Mouse (Mus musculus) heart, embryonic 14.5 days (tissue): Measurements from ENCODE around the gene Lin54. TPM values are rescaled to one million over a fixed set of nuclear protein-coding genes. Genes with fewer than 3 reads are reported as not detected.
A peak's percentile ranks its signal among the peaks of the same experiment; 100 is the strongest.

Source experiments
- ATAC-seq: fragments of 200-750 bp; cut with Nextera tagmentation; 2 replicates; pipeline ENCODE4 v1.8.0; 2017; ENCODE audit warnings: low read depth, moderate TSS enrichment; ENCODE audit not compliant: insufficient number of reproducible peaks, insufficient read depth, low FRiP score
- H3K27ac ChIP-seq, 2 experiments: fragments of 200-500 bp in 1 of 2; fragments of 300-500 bp in 1 of 2; sonication (generic) in 1 of 2; replicated peaks in 1 of 2; 2 replicates each; pipeline ENCODE4 v1.5.1; 2012 to 2014; ENCODE audit warnings: low read depth in 2 of 2, low read length in 2 of 2, control low read depth in 1 of 2, mild to moderate bottlenecking in 1 of 2, mixed read lengths in 1 of 2; ENCODE audit not compliant: control insufficient read depth in 1 of 2, insufficient read depth in 1 of 2
- H3K27me3 ChIP-seq: fragments of 300-500 bp; sonication (generic); 2 replicates; pipeline ENCODE4 v1.6.1; 2014; ENCODE audit warnings: mild to moderate bottlenecking, low read length, control low read depth; ENCODE audit not compliant: control insufficient read depth, insufficient read depth
- H3K36me3 ChIP-seq: fragments of 300-500 bp; sonication (generic); 2 replicates; pipeline ENCODE4 v1.6.1; 2014; ENCODE audit warnings: mild to moderate bottlenecking, control low read depth, low read length, mixed read lengths; ENCODE audit not compliant: control insufficient read depth, insufficient read depth
- H3K4me1 ChIP-seq, 2 experiments: fragments of 200-500 bp in 1 of 2; fragments of 300-500 bp in 1 of 2; sonication (generic) in 1 of 2; 2 replicates each; pipeline ENCODE4 v1.6.1; 2012 to 2014; ENCODE audit warnings: low read length in 2 of 2, control low read depth in 1 of 2, mixed read lengths in 1 of 2; ENCODE audit not compliant: control insufficient read depth in 2 of 2, insufficient read depth in 2 of 2
- H3K4me2 ChIP-seq: fragments of 300-500 bp; sonication (generic); 2 replicates; pipeline ENCODE4 v1.6.1; 2014; ENCODE audit warnings: mild to moderate bottlenecking, low read length
- H3K4me3 ChIP-seq, 2 experiments: fragments of 200-500 bp in 1 of 2; fragments of 300-500 bp in 1 of 2; sonication (generic) in 1 of 2; 2 replicates each; pipeline ENCODE4 v1.5.1; 2012 to 2014; ENCODE audit warnings: low read length in 2 of 2, mild to moderate bottlenecking in 2 of 2, control low read depth in 1 of 2, low read depth in 1 of 2, moderate library complexity in 1 of 2; ENCODE audit not compliant: control insufficient read depth in 1 of 2, insufficient read depth in 1 of 2
- H3K9ac ChIP-seq: fragments of 300-500 bp; sonication (generic); 2 replicates; pipeline ENCODE4 v1.6.1; 2014; ENCODE audit warnings: mild to moderate bottlenecking, low read length
- H3K9me3 ChIP-seq: fragments of 300-500 bp; sonication (generic); 2 replicates; pipeline ENCODE4 v1.6.1; 2016; ENCODE audit warnings: low read length, control low read depth; ENCODE audit not compliant: control insufficient read depth
- WGBS: fragments of 180-500 bp; shearing (Covaris S2); extraction: QIAGEN DNeasy Blood & Tissue Kit; methylation state at CpG from one replicate; pipeline ENCODE4 v1.1.7; 2014; 5-methylcytosine and 5-hydroxymethylcytosine counted together
- polyA plus RNA-seq: library from polyadenylated mRNA; unstranded; fragments of >200 nt; fragmentation: Nextera tagmentation; extraction: Ambion mirVana; gene quantifications from 2 replicates; pipeline ENCODE4 v1.2.1, GENCODE M21; 2014

The Lin54 gene
- polyA plus RNA-seq, 1 experiment from 2014 or later = 13.6 TPM

DNA sequence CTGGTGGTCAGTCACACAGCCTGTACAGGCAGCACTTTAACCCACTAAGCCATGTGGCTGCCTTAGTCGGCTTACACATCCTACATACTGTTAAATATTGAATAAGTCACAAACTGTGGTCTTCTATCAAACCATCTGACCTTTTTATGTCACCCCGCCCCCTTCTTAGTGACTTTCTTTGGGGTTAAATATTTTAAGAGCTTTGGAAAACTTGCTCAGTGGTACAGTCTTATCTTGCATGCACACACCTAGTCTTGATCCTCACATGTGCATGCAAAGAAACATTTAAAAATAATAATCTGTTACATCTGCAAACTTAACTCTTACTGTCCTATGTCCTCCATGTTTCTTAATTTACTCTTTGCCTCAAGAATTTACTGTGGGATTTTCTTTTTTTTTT, 38.1 kb downstream of the Lin54 start:
- H3K9ac ChIP-seq = no peak overlapping the region
- no peaks in the 10 kb centered on the region for H3K9me3 ChIP-seq
- H3K4me3 ChIP-seq = no peak overlapping the region
- H3K27me3 ChIP-seq = no peaks in the 10 kb centered on the region
- H3K4me1 ChIP-seq = no peaks in the 10 kb centered on the region
- H3K36me3 ChIP-seq = peaks cover 34% of the 10 kb centered on the region
- H3K4me2 ChIP-seq = no peak overlapping the region
- no peak for ATAC-seq
- 92% methylated on average over 2 of the region's 2 CpGs for WGBS
- no peak overlapping the region for H3K27ac ChIP-seq

GRCm38 (mm10) chr5:100461526-100461925, 38.9 kb downstream of the Lin54 start:
- H3K9me3 ChIP-seq = no peaks in the 10 kb centered on the region
- WGBS = 94% methylated on average over 9 of the region's 9 CpGs

GRCm38 (mm10) chr5:100459468-100459867, 41.0 kb downstream of the Lin54 start:
- Histone ChIP-seq H3K4me3 (no peak overlapping the region), H3K27ac (no peak overlapping the region), H3K36me3 (peaks cover 43% of the 10 kb centered on the region), H3K27me3 (no peaks in the 10 kb centered on the region), H3K4me1 (no peaks in the 10 kb centered on the region), H3K4me2 (no peak overlapping the region), H3K9me3 (no peaks in the 10 kb centered on the region), H3K9ac (no peak overlapping the region)
- ATAC-seq = no peak
- WGBS = 92% methylated on average over 5 of the region's 5 CpGs

More at GRCm38 (mm10) chr5:100461526-100461925, 38.9 kb downstream of the Lin54 start:
- Histone ChIP-seq H3K27me3 (no peaks in the 10 kb centered on the region), H3K27ac (no peak overlapping the region), H3K4me1 (no peaks in the 10 kb centered on the region), H3K36me3 (peaks cover 37% of the 10 kb centered on the region), H3K4me2 (no peak overlapping the region), H3K9ac (no peak overlapping the region), H3K4me3 (no peak overlapping the region)
- no peak for ATAC-seq

GRCm38 (mm10) chr5:100451871-100452270, 48.6 kb downstream of the Lin54 start:
- no peaks in the 10 kb centered on the region for H3K9me3 ChIP-seq
- no peaks in the 10 kb centered on the region for H3K4me1 ChIP-seq
- no peak overlapping the region for H3K27ac ChIP-seq
- 93% methylated on average over 2 of the region's 2 CpGs for WGBS
- H3K27me3 ChIP-seq = no peaks in the 10 kb centered on the region
- no peak overlapping the region for H3K4me2 ChIP-seq
- H3K4me3 ChIP-seq = no peak overlapping the region
- no peak for ATAC-seq
- peaks cover 83% of the 10 kb centered on the region for H3K36me3 ChIP-seq
- H3K9ac ChIP-seq = no peak overlapping the region

- Histone ChIP-seq H3K4me3 (no peak overlapping the region), H3K27me3 (no peaks in the 10 kb centered on the region), H3K4me2 (no peak overlapping the region), H3K9ac (no peak overlapping the region), H3K9me3 (no peaks in the 10 kb centered on the region), H3K36me3 (peaks cover 23% of the 10 kb centered on the region), H3K27ac (no peak overlapping the region), H3K4me1 (no peaks in the 10 kb centered on the region)
- 93% methylated on average over 14 of the region's 14 CpGs for WGBS
- no peak for ATAC-seq
These were observed 61.6 kb downstream of the Lin54 start for GRCm38 (mm10) chr5:100438796-100439195.

DNA sequence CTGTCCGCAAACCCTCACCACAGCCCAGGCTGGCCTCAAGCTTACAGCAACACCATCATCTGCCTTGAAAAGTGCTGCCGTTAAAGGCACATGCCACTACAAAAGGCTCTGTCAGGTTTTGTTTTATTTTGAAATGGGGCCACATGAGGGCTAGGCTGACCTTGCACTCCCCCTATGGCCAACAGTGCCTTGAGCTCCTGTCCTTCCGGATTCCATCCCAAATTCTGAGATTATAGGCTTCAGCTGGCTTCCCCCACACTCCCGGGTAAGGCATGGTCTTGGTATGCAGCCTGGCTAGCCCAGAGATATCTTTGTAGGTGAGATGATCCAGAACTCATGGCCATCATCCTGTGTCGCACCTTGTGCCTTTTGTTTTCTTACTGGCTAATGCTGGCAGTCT, 62.5 kb downstream of the Lin54 start:
- Histone ChIP-seq H3K27me3 (no peaks in the 10 kb centered on the region), H3K9ac (no peak overlapping the region), H3K36me3 (peaks cover 17% of the 10 kb centered on the region; the same call in 1 of the 2 replicates), H3K4me2 (no peak overlapping the region), H3K4me3 (no peak overlapping the region), H3K27ac (no peak overlapping the region), H3K4me1 (no peaks in the 10 kb centered on the region), H3K9me3 (no peaks in the 10 kb centered on the region)
- WGBS = 90% methylated on average over 5 of the region's 5 CpGs
- no peak for ATAC-seq

- Histone ChIP-seq H3K27ac (no peak overlapping the region), H3K4me2 (no peak overlapping the region), H3K9ac (no peak overlapping the region), H3K36me3 (0 out of 2 replicates have a peak, but pooled peaks cover 14% of the 10 kb centered on the region), H3K9me3 (no peaks in the 10 kb centered on the region), H3K4me1 (no peaks in the 10 kb centered on the region), H3K27me3 (no peaks in the 10 kb centered on the region), H3K4me3 (no peak overlapping the region)
- ATAC-seq = no peak
- WGBS = 94% methylated on average over 4 of the region's 4 CpGs
These were observed 63.4 kb downstream of the Lin54 start for GRCm38 (mm10) chr5:100437086-100437485.

GRCm38 (mm10) chr5:100430966-100431365, 69.5 kb downstream of the Lin54 start:
- Histone ChIP-seq H3K4me1 (peaks cover 4 to 31% of the 10 kb centered on the region in 2 experiments), H3K27ac (no peak overlapping the region), H3K4me2 (peak overlapping the region; percentile 86; the same call in 1 of the 2 replicates), H3K9me3 (no peaks in the 10 kb centered on the region), H3K27me3 (no peaks in the 10 kb centered on the region), H3K9ac (no peak overlapping the region), H3K4me3 (no peak overlapping the region), H3K36me3 (peaks cover 23% of the 10 kb centered on the region)
- WGBS = 78% methylated on average over 2 of the region's 2 CpGs
- ATAC-seq = no peak
